Mouse (Mus musculus): Measurements from ENCODE around the gene Ern1.

- no peak for TF ChIP-seq POLR2A (IDR thresholded peaks at IDR 0.05; ENCODE audit: borderline replicate concordance, extremely low read depth, insufficient read depth, insufficient read length, poor library complexity, severe bottlenecking)
- no peak for TF ChIP-seq CTCF (IDR thresholded peaks at IDR 0.05; ENCODE audit: borderline replicate concordance, extremely low read depth, insufficient read depth, insufficient read length)
Observed at GRCm38 (mm10) chr11:106521612-106522011, 34.0 kb upstream of the Ern1 start.
